Mouse (Mus musculus): ENCODE results near the gene Gm10309. TPM values are rescaled to one million over a fixed set of nuclear protein-coding genes. Genes with fewer than 3 reads are reported as not detected.
"Not testable (repeated sequence)": the region's sequence is repeated elsewhere in the genome, so short reads cannot be mapped to it uniquely, and the experiment has no call there.

Gene Gm10309
- polyA plus RNA-seq, 1 experiment from 2014 or later: 0.30 TPM

- ATAC-seq (replicated peaks; ENCODE audit: low FRiP score): no peak
Measured at GRCm38 (mm10) chr17:86489827-86490226, 15.2 kb downstream of the Gm10309 start.

DNA sequence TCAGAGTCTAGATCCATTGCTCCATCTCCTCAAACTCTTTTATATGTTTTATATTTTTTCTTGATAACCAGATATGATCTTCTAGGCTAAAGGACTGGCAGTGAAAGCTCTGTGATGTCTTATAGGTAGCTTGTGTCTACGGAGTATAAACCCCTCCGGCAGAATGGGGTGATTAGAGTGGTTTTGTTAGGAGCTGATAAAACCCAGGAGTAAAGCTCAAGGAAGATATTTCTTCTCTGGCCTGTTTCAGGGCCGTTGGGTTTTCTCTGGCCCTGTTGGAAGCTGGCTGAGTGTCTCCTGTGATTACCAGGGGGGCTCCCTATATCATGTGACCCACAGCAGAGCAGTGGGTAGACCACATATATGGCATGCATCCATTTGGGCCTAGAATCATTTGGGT is 17.6 kb downstream of the Gm10309 start:
- Histone ChIP-seq H3K27me3 (no peaks in the 10 kb centered on the region), H3K4me3 (replicated peaks) (no peak overlapping the region), H3K27ac (no peak overlapping the region), H3K9me3 (replicated peaks) (no peaks in the 10 kb centered on the region), H3K4me1 (peaks cover 3% of the 10 kb centered on the region; the same call in 1 of the 2 replicates), H3K4me2 (no peak overlapping the region), H3K36me3 (peaks cover 4% of the 10 kb centered on the region; the same call in 1 of the 2 replicates), H3K9ac (no peak overlapping the region)
- no peak for ATAC-seq (replicated peaks; ENCODE audit: low FRiP score)
- 83% methylated on average over 3 of the region's 3 CpGs for WGBS

More at GRCm38 (mm10) chr17:86489827-86490226, 15.2 kb downstream of the Gm10309 start:
- Histone ChIP-seq H3K36me3 (no peaks in the 10 kb centered on the region), H3K4me1 (peaks cover 11% of the 10 kb centered on the region; the same call in 1 of the 2 replicates), H3K9me3 (replicated peaks) (no peaks in the 10 kb centered on the region), H3K9ac (no peak overlapping the region), H3K27me3 (no peaks in the 10 kb centered on the region), H3K4me3 (replicated peaks) (no peak overlapping the region), H3K4me2 (no peak overlapping the region), H3K27ac (no peak overlapping the region)
- WGBS: 88% methylated on average over 10 of the region's 10 CpGs

GRCm38 (mm10) chr17:86486657-86487056 is 18.4 kb downstream of the Gm10309 start:
- Histone ChIP-seq H3K9me3 (replicated peaks) (no peaks in the 10 kb centered on the region), H3K36me3 (peaks cover 4% of the 10 kb centered on the region; the same call in 1 of the 2 replicates), H3K9ac (no peak overlapping the region), H3K27me3 (no peaks in the 10 kb centered on the region), H3K4me3 (replicated peaks) (no peak overlapping the region), H3K4me2 (no peak overlapping the region), H3K4me1 (peaks cover 3% of the 10 kb centered on the region; the same call in 1 of the 2 replicates), H3K27ac (no peak overlapping the region)
- ATAC-seq (replicated peaks; ENCODE audit: low FRiP score): no peak
- WGBS: 87% methylated on average over 5 of the region's 5 CpGs

GRCm38 (mm10) chr17:86484087-86484737 is 20.8 kb downstream of the Gm10309 start:
- no peaks in the 10 kb centered on the region for H3K9me3 ChIP-seq (replicated peaks)
- H3K4me2 ChIP-seq: no peak overlapping the region
- WGBS: 8% methylated on average over 3 of the region's 3 CpGs
- H3K4me3 ChIP-seq (replicated peaks): no peak overlapping the region
- peak; percentile 54; the same call in 1 of the 2 replicates for ATAC-seq (replicated peaks; ENCODE audit: low FRiP score)
- H3K27ac ChIP-seq: no peak overlapping the region
- H3K36me3 ChIP-seq: peaks cover 4% of the 10 kb centered on the region; the same call in 1 of the 2 replicates
- no peak overlapping the region for H3K9ac ChIP-seq
- H3K27me3 ChIP-seq: no peaks in the 10 kb centered on the region
- H3K4me1 ChIP-seq: peaks cover 6% of the 10 kb centered on the region; the same call in 1 of the 2 replicates

GRCm38 (mm10) chr17:86482675-86483074 is 22.4 kb downstream of the Gm10309 start:
- Histone ChIP-seq H3K27me3 (no peaks in the 10 kb centered on the region), H3K9me3 (replicated peaks) (no peaks in the 10 kb centered on the region), H3K9ac (no peak overlapping the region), H3K4me2 (no peak overlapping the region), H3K4me3 (replicated peaks) (no peak overlapping the region), H3K27ac (no peak overlapping the region), H3K36me3 (peaks cover 4% of the 10 kb centered on the region; the same call in 1 of the 2 replicates), H3K4me1 (peaks cover 7% of the 10 kb centered on the region; the same call in 1 of the 2 replicates)
- no peak for ATAC-seq (replicated peaks; ENCODE audit: low FRiP score)
- WGBS: 84% methylated on average over 10 of the region's 10 CpGs

DNA sequence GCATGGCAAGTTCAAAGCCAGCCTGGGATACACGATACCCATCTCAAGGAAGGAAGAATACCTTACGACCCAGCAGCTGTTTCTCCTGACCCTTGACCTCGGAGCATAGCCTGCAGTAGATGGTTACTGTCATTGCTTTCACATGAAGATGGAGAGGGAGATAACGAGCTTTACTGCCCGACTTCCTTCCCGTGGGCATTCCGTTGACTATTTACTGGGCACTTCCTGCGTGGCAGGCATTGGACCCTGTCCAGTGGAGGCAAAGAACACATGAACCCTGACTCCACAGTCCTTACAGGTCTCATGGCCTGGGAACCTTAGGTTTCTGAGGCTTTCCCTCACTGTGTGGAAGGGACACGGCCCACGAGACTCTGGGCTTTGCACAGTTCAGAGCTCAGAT is 25.6 kb downstream of the Gm10309 start:
- H3K4me3 ChIP-seq (replicated peaks): no peak overlapping the region
- ATAC-seq (replicated peaks; ENCODE audit: low FRiP score): no peak
- H3K9ac ChIP-seq: no peak overlapping the region
- no peak overlapping the region for H3K4me2 ChIP-seq
- WGBS: 59% methylated on average over 10 of the region's 10 CpGs
- H3K36me3 ChIP-seq: peaks cover 4% of the 10 kb centered on the region; the same call in 1 of the 2 replicates
- no peaks in the 10 kb centered on the region for H3K27me3 ChIP-seq
- no peak overlapping the region for H3K27ac ChIP-seq
- H3K4me1 ChIP-seq: peaks cover 5% of the 10 kb centered on the region; the same call in 1 of the 2 replicates
- H3K9me3 ChIP-seq (replicated peaks): no peaks in the 10 kb centered on the region

DNA sequence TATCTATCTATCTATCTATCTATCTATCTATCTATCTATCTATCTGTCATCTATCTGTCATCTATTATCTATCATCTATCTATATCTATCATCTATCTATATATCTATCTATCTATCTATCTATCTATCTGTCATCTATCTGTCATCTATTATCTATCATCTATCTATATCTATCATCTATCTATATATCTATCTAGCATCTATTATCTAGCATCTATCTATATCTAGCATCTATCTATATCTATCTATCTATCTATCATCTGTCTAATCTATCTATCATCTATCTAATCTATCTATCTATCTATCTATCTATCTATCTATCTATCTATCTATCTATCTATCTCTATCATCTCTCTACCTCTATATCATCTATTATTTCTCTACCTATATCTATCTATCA is 27.6 kb downstream of the Gm10309 start:
- H3K9ac ChIP-seq; H3K4me2 ChIP-seq; H3K36me3 ChIP-seq; H3K27me3 ChIP-seq; H3K27ac ChIP-seq; H3K4me3 ChIP-seq (replicated peaks); ATAC-seq (replicated peaks; ENCODE audit: low FRiP score); H3K4me1 ChIP-seq; H3K9me3 ChIP-seq (replicated peaks): not testable (repeated sequence)

- Histone ChIP-seq H3K4me3 (replicated peaks) (no peak overlapping the region), H3K4me1 (0 out of 2 replicates have a peak, but pooled peaks cover 4% of the 10 kb centered on the region), H3K36me3 (no peaks in the 10 kb centered on the region), H3K27ac (no peak overlapping the region), H3K4me2 (no peak overlapping the region), H3K9me3 (replicated peaks) (no peaks in the 10 kb centered on the region), H3K27me3 (no peaks in the 10 kb centered on the region), H3K9ac (no peak overlapping the region)
- WGBS: 73% methylated on average over 10 of the region's 10 CpGs
- ATAC-seq (replicated peaks; ENCODE audit: low FRiP score): no peak
Measured at GRCm38 (mm10) chr17:86476674-86477073, 28.4 kb downstream of the Gm10309 start.

GRCm38 (mm10) chr17:86471684-86472083 is 33.3 kb downstream of the Gm10309 start:
- Histone ChIP-seq H3K9ac (no peak overlapping the region), H3K4me2 (no peak overlapping the region), H3K9me3 (replicated peaks) (no peaks in the 10 kb centered on the region), H3K36me3 (no peaks in the 10 kb centered on the region), H3K4me3 (replicated peaks) (no peak overlapping the region), H3K27me3 (no peaks in the 10 kb centered on the region), H3K27ac (no peak overlapping the region), H3K4me1 (peaks cover 39% of the 10 kb centered on the region)
- no peak; the same call in 1 of the 2 replicates for ATAC-seq (replicated peaks; ENCODE audit: low FRiP score)
- WGBS: 42% methylated on average over 5 of the region's 5 CpGs

- Histone ChIP-seq H3K4me1 (peaks cover 53% of the 10 kb centered on the region), H3K4me3 (replicated peaks) (no peak overlapping the region), H3K4me2 (no peak overlapping the region), H3K9ac (no peak overlapping the region), H3K27me3 (no peaks in the 10 kb centered on the region), H3K27ac (no peak overlapping the region), H3K9me3 (replicated peaks) (no peaks in the 10 kb centered on the region), H3K36me3 (no peaks in the 10 kb centered on the region)
- WGBS: 75% methylated on average over 5 of the region's 5 CpGs
- no peak for ATAC-seq (replicated peaks; ENCODE audit: low FRiP score)
Measured at GRCm38 (mm10) chr17:86470160-86470559, 34.9 kb downstream of the Gm10309 start.

GRCm38 (mm10) chr17:86467967-86468366 is 37.1 kb downstream of the Gm10309 start:
- no peaks in the 10 kb centered on the region for H3K27me3 ChIP-seq
- no peaks in the 10 kb centered on the region for H3K9me3 ChIP-seq (replicated peaks)
- H3K4me2 ChIP-seq: no peak overlapping the region
- no peak overlapping the region for H3K4me3 ChIP-seq (replicated peaks)
- 79% methylated on average over 5 of the region's 5 CpGs for WGBS
- H3K36me3 ChIP-seq: no peaks in the 10 kb centered on the region
- H3K27ac ChIP-seq: no peak overlapping the region
- H3K9ac ChIP-seq: no peak overlapping the region
- peaks cover 75% of the 10 kb centered on the region for H3K4me1 ChIP-seq
- ATAC-seq (replicated peaks; ENCODE audit: low FRiP score): no peak

DNA sequence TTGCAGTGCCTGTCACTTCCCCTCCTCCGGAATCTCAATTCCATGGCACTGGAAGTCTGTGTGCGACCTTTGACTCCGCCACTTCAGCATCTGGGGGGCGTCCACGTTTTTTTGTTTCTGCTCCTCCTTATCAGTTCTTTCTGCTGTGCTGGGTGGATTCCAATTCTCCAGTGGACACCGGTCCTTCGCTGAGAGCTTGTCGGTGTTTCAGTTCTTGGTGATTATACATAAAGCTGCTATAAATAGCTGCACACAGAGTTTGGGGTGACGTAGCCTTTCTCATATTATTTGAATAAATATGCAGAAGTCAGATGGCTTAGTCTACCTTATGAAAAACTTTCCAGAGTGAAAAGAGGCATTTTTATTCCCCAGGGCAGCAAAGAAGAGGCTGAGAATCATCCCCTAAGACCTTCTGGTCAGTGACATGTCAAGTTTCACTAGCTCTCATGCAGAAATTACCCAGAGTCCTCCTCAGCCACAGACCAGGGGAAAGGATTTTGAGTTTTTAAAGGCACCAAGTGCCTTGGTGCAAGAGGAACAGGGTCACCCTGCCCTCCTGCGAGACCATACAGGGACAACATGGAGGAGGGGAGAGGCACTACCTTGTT is 37.6 kb downstream of the Gm10309 start:
- no peaks in the 10 kb centered on the region for H3K36me3 ChIP-seq
- H3K9me3 ChIP-seq (replicated peaks): no peaks in the 10 kb centered on the region
- H3K4me2 ChIP-seq: no peak overlapping the region; the same call in 1 of the 2 replicates
- WGBS: 48% methylated on average over 10 of the region's 10 CpGs
- H3K9ac ChIP-seq: no peak overlapping the region
- ATAC-seq (replicated peaks; ENCODE audit: low FRiP score): no peak
- H3K4me3 ChIP-seq (replicated peaks): no peak overlapping the region
- H3K4me1 ChIP-seq: peaks cover 80% of the 10 kb centered on the region
- 0 out of 2 replicates have a peak overlapping the region, but pooled peaks have one; percentile 51 for H3K27ac ChIP-seq
- H3K27me3 ChIP-seq: no peaks in the 10 kb centered on the region
